ENCODE assay signal across 13 mouse cellular contexts in genomic region chr19:38593225-38593897, GRCm38 (mm10).
A peak's percentile ranks its signal among the peaks of the same experiment; 100 is the strongest.
DNase-seq lines count a peak whose midpoint lies in the region; ATAC-seq and TF ChIP-seq lines count a peak whose summit lies in the region.
"Had no signal": no experiment of that assay in that cellular context is flagged by ENCODE, and none has a peak within 500 bp of the region (broad histone marks: within the 10 kb centered on the region; RNA-seq: fewer than 3 reads in every experiment).

No protein-coding gene starts in this region.

- WGBS in heart, postnatal 0 days: 73% methylated on average over 12 of the region's 12 CpGs
- 57% methylated on average over 12 of the region's 12 CpGs for WGBS in stomach, embryonic 16.5 days

- H3K27me3 ChIP-seq in heart, postnatal 0 days (ENCODE audit: control insufficient read depth, insufficient read depth, low read length): no peaks in the 10 kb centered on the region
- H3K27me3 ChIP-seq in stomach, embryonic 16.5 days (ENCODE audit: control insufficient read depth, insufficient read depth, low read length): no peaks in the 10 kb centered on the region
- H3K27me3 ChIP-seq: embryonic facial prominence, embryonic 13.5 days; forebrain, embryonic 15.5 days had no signal

- TF ChIP-seq CTCF in heart, postnatal 0 days (IDR thresholded peaks at IDR 0.05; ENCODE audit: low read depth): no peak

- peaks cover 48% of the 10 kb centered on the region for H3K4me1 ChIP-seq in heart, postnatal 0 days (ENCODE audit: control insufficient read depth, insufficient read depth)
- peaks cover 22% of the 10 kb centered on the region for H3K4me1 ChIP-seq in stomach, embryonic 16.5 days (ENCODE audit: control insufficient read depth, insufficient read depth, low read length)
- H3K4me1 ChIP-seq: embryonic facial prominence, embryonic 13.5 days; forebrain, embryonic 15.5 days had no signal

- H3K9me3 ChIP-seq in heart, postnatal 0 days (replicated peaks; ENCODE audit: control insufficient read depth, low read length): no peaks in the 10 kb centered on the region
- no peaks in the 10 kb centered on the region for H3K9me3 ChIP-seq in stomach, embryonic 16.5 days (replicated peaks; ENCODE audit: control insufficient read depth, low read length)
- H3K9me3 ChIP-seq: embryonic facial prominence, embryonic 13.5 days; forebrain, embryonic 15.5 days had no signal

- H3K36me3 ChIP-seq in heart, postnatal 0 days (replicated peaks; ENCODE audit: control insufficient read depth, insufficient read depth, low read length): no peaks in the 10 kb centered on the region
- no peaks in the 10 kb centered on the region for H3K36me3 ChIP-seq in stomach, embryonic 16.5 days (ENCODE audit: control insufficient read depth, insufficient read depth, low read length)
- H3K36me3 ChIP-seq: embryonic facial prominence, embryonic 13.5 days; forebrain, embryonic 15.5 days had no signal

- no peak overlapping the region for H3K9ac ChIP-seq in heart, postnatal 0 days (replicated peaks; ENCODE audit: low read depth, low read length)
- no peak overlapping the region for H3K9ac ChIP-seq in stomach, embryonic 16.5 days (ENCODE audit: low read length)
- H3K9ac ChIP-seq: embryonic facial prominence, embryonic 13.5 days; forebrain, embryonic 15.5 days; liver, embryonic 14.5 days had no signal

- no peak for DNase-seq in heart, postnatal 0 days (ENCODE audit: low spot score)
- DNase-seq in heart, adult 9 months (ENCODE audit: low spot score in 2 of 2): no peak
- peak; percentile 8 to 14 for DNase-seq in right cerebral cortex, adult 2 months (ENCODE audit: low spot score in 2 of 2)
- no peak for DNase-seq in right cerebral cortex, postnatal 4 days
- peak; percentile 44 for DNase-seq in adrenal gland, postnatal 14 days
- DNase-seq in layer of hippocampus, adult 8-10 months (ENCODE audit: low spot score in 2 of 2): no peak
- no peak for DNase-seq in kidney, adult 11 months
- DNase-seq: cerebellum, postnatal 36 days; heart, postnatal 14 days had no signal

- ATAC-seq in heart, postnatal 0 days (ENCODE audit: insufficient read depth, low read depth): no peak
- 0 out of 2 replicates have a peak, but pooled peaks have one; percentile 5 for ATAC-seq in stomach, embryonic 16.5 days (ENCODE audit: insufficient read depth, low FRiP score)
- ATAC-seq: forebrain, embryonic 15.5 days had no signal

- no peak overlapping the region for H3K4me2 ChIP-seq in heart, postnatal 0 days (ENCODE audit: low read depth, low read length)
- H3K4me2 ChIP-seq in stomach, embryonic 16.5 days (ENCODE audit: low read depth, low read length): no peak overlapping the region
- H3K4me2 ChIP-seq: embryonic facial prominence, embryonic 13.5 days; forebrain, embryonic 15.5 days had no signal

- peak overlapping the region; percentile 62 for H3K27ac ChIP-seq in heart, postnatal 0 days (ENCODE audit: low read depth)
- H3K27ac ChIP-seq in stomach, embryonic 16.5 days (ENCODE audit: low read length): peak overlapping the region; percentile 75
- H3K27ac ChIP-seq: embryonic facial prominence, embryonic 13.5 days; forebrain, embryonic 15.5 days; liver, embryonic 14.5 days had no signal

- TF ChIP-seq EP300 in heart, postnatal 0 days (IDR thresholded peaks at IDR 0.05; ENCODE audit: low read depth): no peak

- H3K4me3 ChIP-seq in heart, postnatal 0 days (ENCODE audit: low read depth, low read length): no peak overlapping the region
- no peak overlapping the region for H3K4me3 ChIP-seq in stomach, embryonic 16.5 days (replicated peaks; ENCODE audit: low read length)
- H3K4me3 ChIP-seq: embryonic facial prominence, embryonic 13.5 days; forebrain, embryonic 15.5 days had no signal

Comparison
In these comparisons a context has a peak if more than half of its experiments do, and no peak if none do; other contexts are left out.
1. DNase-seq: peak in right cerebral cortex, adult 2 months (2 of 2) and adrenal gland, postnatal 14 days (single experiment); none in heart, postnatal 0 days (single experiment), heart, adult 9 months (0 of 2), right cerebral cortex, postnatal 4 days (single experiment), layer of hippocampus, adult 8-10 months (0 of 2) and kidney, adult 11 months (single experiment).